Mouse (Mus musculus) erythroblast, adult 5-6 weeks (primary cell): Measurements from ENCODE around the gene Tvp23b. TPM values are rescaled to one million over a fixed set of nuclear protein-coding genes. Genes with fewer than 3 reads are reported as not detected.

Source experiments
- ATAC-seq: replicated peaks from 2 replicates; pipeline ENCODE4 v1.8.0; 2016; ENCODE audit warnings: moderate number of reproducible peaks, mild to moderate bottlenecking, moderate TSS enrichment, inconsistent platforms; ENCODE audit not compliant: poor library complexity, low FRiP score, severe bottlenecking
- total RNA-seq, 2 experiments: library from RNA; stranded (forward) in 1 of 2; stranded (reverse) in 1 of 2; fragments of 150-400 nt in 1 of 2; fragments of 200-764, 138-1000 nt in 1 of 2; gene quantifications; 2 replicates each; pipeline versions ENCODE4 v1.2.3 to v1.2.4; 2015 to 2017; ENCODE audit warnings: low replicate concordance in 2 of 2

Tvp23b gene
- total RNA-seq (2015; ENCODE audit: low replicate concordance) = 2.7 and 10.7 TPM in 2 replicates
- total RNA-seq (2017; ENCODE audit: low replicate concordance) = 2.4 and 5.7 TPM in 2 replicates

DNA sequence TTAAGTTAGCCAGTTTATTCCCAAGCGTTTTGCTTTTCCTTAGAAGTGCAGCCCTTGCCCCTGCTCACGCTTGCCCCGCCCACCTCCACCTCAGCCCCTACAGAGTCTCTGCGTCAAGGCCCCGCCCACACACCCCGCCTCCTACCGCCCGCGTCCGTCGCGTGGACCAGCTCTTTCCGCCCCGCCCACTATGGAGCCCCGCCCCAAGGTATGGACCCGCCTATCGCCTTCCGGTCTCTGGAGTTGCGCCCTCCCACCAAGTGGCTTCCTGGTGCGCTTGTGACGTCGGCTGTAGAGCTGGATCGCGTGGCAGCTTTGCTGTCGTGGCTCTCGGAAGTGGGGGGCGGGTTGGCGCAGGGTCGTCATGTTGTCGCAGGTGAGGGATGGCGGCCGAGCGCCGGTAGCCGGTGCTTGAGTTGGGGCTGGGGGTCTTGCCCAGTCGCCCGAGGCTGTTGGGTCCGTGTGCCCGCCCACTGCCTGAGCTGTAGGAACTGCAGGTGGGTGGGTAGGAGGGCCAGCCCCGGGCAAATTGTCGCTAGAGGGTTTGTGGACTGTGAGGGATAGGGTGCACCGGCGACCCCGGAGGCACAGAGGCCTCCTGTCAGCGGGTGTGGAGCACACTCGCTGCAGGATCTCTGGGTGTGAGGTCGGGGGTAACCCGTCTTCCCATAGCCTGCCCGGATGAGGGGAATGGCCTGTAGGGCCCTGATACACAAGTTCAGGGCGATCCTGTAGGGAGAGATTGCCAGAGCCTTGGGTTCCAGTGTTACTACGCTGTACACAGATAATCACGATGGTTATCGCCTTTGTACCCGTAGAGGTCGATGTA lies at the start of gene Tvp23b:
Tvp23b (plus strand) TSS at position 236 of the 829 bp plus-strand sequence.
- ATAC-seq = peak; percentile 98

DNA sequence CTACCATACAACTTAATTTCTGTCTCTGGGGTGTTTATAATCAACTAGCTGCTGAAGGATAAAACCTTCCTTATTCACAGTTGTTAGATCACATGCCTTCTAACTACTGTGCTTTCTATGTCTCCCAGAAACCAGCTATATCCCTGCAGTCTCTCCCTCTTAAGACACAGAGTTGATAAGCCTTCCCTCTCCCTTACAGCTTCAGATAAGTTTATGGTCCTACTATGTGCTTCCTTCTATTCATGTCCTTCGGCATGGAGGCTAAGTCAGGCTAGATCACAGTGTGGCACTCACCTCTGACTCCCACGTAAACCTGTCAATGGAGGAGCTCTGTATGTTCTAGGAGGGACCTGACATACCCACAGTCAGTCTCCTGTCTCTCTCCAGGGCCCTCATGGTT lies 48.9 kb upstream of the Tvp23b start:
- no peak for ATAC-seq

GRCm38 (mm10) chr11:62831906-62832305 lies 47.3 kb upstream of the Tvp23b start:
- no peak for ATAC-seq

DNA sequence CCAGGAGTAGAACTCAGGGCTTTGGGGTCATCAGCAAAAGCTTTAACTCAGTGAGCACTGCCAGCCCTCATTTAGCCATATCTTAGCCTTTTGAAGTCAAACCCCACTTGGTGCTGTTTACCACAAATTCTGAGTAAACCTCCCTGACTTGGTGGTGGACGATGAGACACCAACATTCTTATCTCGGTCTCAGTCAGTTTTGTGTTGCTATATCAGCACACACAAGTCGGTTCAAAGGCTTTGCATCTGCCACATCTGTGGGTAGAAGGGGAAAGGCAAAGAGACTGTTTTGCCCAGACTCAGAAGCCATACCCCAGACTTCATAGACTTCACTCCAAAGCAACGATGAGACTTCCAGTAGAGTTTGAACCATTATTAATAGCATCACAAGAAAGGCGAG lies 34.7 kb upstream of the Tvp23b start:
- ATAC-seq = no peak

DNA sequence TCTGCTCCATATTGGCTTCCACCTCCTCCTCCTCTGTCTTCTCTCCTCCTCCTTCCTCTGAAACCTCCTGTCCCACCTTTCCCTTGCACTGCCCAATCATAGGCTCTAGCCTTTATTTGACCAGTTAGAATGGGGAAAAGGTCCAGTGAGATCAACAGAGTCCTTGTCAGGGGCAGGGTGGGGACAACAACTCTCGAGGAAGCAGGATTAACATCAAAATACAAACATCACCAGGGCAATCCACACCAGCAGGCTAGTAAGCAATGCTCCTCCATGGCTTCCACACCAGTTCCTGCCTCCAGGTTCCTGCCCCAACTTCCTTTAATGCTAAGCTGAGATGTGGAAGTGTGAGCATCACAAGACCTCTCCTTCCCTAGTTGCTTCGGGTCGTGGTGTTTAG lies 33.5 kb upstream of the Tvp23b start:
- ATAC-seq = no peak

- ATAC-seq = no peak
Observed at GRCm38 (mm10) chr11:62846961-62847654, 32.1 kb upstream of the Tvp23b start, which contains the start of gene Fbxw10. Gene Fbxw10, plus strand, starts transcription at chr11:62847069.

GRCm38 (mm10) chr11:62847655-62848191 lies 31.5 kb upstream of the Tvp23b start:
- no peak for ATAC-seq

- no peak for ATAC-seq
Observed at GRCm38 (mm10) chr11:62848301-62848700, 31.0 kb upstream of the Tvp23b start.

GRCm38 (mm10) chr11:62851199-62851598 lies 28.1 kb upstream of the Tvp23b start:
- no peak for ATAC-seq

DNA sequence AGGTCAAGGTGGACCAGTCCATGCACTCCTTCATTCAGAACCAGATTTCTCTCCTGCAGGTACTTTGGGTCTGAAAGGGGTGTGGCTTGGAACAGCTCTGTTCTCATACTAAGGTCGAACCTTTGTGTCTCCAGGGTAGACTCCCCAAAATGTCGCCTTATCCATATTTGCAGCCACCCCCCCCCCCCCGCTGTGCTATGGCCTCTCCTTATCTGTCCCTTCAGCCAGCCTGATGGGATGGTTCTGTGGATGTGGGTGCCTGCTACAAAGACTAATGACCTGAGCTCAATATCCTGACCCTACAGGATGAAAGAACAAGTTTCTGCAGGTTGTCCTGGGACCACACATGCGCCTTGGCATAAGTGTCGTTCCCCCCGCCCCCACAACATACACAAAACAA lies 25.9 kb upstream of the Tvp23b start:
- peak; percentile 63 for ATAC-seq

- no peak for ATAC-seq
Observed at GRCm38 (mm10) chr11:62865562-62865961, 13.7 kb upstream of the Tvp23b start.

DNA sequence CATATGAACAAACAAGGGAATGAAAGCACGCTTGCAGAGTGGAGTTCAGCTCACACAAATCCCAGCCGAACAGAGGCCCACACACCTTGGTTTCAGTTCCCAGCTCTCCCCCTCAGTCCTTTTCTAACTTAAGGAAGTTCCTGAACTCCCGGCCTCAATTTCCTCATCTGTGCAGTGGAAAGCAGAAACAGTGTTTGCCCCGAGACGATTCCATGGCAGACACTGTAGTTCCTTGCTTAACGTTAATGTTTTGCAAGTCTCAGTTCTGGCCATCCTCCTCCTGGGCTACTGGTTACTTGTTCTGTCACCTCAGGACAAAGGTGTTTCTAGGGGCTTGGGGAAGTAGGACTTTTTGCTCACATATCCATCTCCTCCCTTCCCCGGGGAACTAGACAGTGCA lies 12.6 kb upstream of the Tvp23b start:
- ATAC-seq = no peak

- no peak for ATAC-seq
Observed at GRCm38 (mm10) chr11:62869201-62869600, 10.1 kb upstream of the Tvp23b start.

DNA sequence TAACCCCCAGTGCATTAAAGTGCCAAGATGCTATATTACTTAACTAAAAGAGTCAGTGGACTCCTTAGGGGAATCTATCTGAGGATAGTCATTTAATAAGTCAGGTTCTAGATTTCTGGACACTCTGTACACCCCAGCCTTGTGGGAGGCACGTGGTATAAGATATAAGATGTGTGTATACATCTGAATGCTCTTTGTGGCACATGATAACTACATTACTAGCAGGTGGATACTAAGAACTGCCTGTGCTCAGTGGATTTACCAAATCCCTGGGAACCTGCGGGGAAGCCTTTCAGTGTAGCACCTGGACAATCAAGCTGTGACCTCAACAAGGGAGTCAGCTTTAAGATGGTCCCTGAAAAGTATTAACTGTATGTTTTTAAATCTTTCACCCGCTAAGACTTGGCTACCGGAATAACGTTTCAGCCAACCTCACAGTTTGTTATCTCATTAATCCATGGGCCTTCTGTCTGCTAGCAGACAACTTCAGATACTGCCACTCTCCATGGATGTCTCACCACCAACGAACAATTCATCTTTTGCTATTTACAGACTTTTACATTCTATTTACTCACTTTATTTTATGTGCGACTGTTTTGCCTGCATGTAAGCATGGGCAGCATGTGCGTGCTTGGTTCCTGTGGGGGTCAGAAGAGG lies 9.4 kb upstream of the Tvp23b start:
- no peak for ATAC-seq

DNA sequence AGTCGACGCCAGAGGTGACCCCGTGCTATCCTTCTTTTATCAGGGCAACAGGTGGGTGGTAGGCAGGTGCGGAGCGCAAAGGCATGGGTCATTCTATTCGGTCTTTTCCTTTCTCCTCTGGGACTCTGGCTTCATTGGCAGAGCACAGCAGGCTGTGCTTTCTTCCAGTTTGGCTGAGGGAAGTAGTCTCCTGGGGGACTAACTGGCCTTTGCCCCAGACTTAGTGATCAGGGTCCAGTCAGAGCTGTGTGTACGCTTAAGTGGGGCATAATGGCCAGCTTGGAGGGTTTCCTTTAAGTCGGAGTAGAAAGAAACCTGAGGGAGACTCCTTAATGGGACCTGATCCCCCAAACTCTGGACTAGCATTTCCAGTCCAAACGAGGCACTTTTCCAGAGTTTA lies 5.8 kb upstream of the Tvp23b start:
- no peak for ATAC-seq

- ATAC-seq = no peak
Observed at GRCm38 (mm10) chr11:62875696-62876095, 3.6 kb upstream of the Tvp23b start.

DNA sequence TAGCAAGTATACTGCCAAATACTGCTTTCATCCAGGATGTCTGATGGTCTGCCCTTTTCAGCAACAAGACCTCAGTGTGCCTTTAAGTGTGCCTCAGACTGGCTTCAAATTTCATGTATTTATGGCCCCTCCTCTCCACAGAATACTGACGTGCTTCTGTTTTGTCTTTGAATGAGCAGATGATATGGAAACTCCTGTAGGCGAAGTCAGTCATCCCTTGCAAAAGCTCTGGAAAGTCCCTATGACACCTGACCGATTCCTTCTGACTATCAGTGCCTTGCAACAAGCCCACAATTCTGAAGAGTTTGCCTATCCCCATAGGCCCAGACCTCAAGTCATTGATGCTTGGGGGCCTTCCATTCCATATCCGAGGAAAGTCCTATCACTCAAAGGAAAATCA lies 2.8 kb upstream of the Tvp23b start:
- ATAC-seq = no peak

DNA sequence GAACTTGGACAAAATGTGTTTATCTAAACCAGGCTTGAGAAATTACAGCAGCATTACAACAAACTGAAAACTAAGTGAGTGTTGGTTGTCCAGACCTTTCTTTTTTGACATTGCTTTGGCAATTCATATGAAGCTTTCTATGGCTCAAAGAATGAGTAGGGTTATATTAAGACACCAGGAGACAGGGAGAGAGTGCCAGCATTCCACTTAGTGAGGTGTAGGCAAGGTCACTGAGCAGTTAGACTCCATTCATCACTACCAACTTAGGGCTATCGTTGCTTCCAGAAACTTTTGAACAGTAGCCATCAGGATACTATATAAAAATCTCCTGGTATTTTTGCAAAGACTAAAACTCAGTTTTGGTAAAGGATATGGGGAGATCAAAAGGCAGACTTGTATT lies 1.9 kb upstream of the Tvp23b start:
- no peak for ATAC-seq

DNA sequence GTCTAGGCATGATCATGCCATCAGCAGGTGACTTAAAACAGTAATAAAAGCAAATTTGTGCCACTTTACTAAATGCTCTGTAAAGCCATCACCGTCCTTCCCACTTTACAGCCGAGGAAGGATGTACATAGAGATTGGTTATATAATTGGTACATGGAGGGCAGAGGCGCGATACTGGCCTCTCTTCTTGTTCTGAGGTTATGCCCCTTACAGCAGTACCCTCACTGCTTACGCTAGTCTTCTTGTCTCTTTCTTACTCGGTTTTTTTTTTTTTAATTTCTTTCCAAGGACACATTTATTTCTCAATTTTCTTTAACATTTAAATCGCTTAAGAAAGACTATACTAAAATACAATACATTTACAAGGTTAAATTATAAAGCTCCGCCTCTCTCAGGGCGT lies 527 bp upstream of the Tvp23b start:
- peak; percentile 47 for ATAC-seq

DNA sequence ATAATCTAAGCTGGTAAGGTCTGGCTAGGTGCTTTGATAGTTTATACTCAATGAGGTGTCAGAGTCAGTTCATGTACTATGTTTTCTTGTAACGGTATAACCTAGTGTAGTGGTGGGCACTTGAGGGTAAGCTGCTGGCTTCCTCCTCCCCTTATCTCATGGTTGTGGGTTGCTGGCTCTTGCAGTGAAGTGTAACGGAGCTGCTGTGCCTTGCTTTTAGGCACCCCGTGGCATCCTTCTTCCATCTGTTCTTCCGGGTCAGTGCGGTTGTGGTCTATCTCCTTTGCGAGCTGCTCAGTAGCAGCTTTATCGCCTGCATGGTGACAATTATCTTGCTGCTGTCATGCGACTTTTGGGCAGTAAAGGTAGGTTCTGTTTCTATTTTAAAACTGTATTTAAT lies 4.2 kb downstream of the Tvp23b start:
- no peak for ATAC-seq
